In genomic region chr7:49091921-49092320, GRCm38 (mm10) we compare ENCODE assay signal across 20 mouse cellular contexts.
DNase-seq lines count a peak whose midpoint lies in the region; ATAC-seq and TF ChIP-seq lines count a peak whose summit lies in the region.
"Had no signal": no experiment of that assay in that cellular context is flagged by ENCODE, and none has a peak within 500 bp of the region (broad histone marks: within the 10 kb centered on the region; RNA-seq: fewer than 3 reads in every experiment).

No protein-coding gene starts in this region.

- WGBS in cerebellum, adult 2 months: 61% methylated on average over 5 of the region's 5 CpGs
- 64% methylated on average over 5 of the region's 5 CpGs for WGBS in hindbrain, embryonic 10.5 days
- 59% methylated on average over 5 of the region's 5 CpGs for WGBS in hindbrain, embryonic 16.5 days
- WGBS in lung, embryonic 14.5 days: 55% methylated on average over 5 of the region's 5 CpGs
- WGBS in lung, adult 2 months: 61% methylated on average over 5 of the region's 5 CpGs

- no peaks in the 10 kb centered on the region for H3K27me3 ChIP-seq in cerebellum, adult 2 months (ENCODE audit: control insufficient read depth, insufficient read depth, low read length)
- peaks cover 34% of the 10 kb centered on the region for H3K27me3 ChIP-seq in hindbrain, embryonic 10.5 days (ENCODE audit: insufficient read depth, poor library complexity, severe bottlenecking)
- H3K27me3 ChIP-seq in hindbrain, embryonic 16.5 days (replicated peaks; ENCODE audit: control insufficient read depth, insufficient read depth, low read length): no peaks in the 10 kb centered on the region
- H3K27me3 ChIP-seq in lung, embryonic 14.5 days (ENCODE audit: insufficient read depth, low read length): no peaks in the 10 kb centered on the region
- H3K27me3 ChIP-seq: hindbrain, embryonic 15.5 days; neural tube, embryonic 15.5 days; stomach, embryonic 15.5 days had no signal

- TF ChIP-seq POLR2A in cerebellum, adult 2 months (IDR thresholded peaks at IDR 0.05; ENCODE audit: borderline replicate concordance, insufficient read depth, low read length): no peak
- no peak for TF ChIP-seq POLR2A in lung, adult 2 months (IDR thresholded peaks at IDR 0.05; ENCODE audit: borderline replicate concordance, extremely low read depth, low read depth, low read length)

- H3K9me3 ChIP-seq in hindbrain, embryonic 10.5 days: no peaks in the 10 kb centered on the region
- no peaks in the 10 kb centered on the region for H3K9me3 ChIP-seq in hindbrain, embryonic 16.5 days (ENCODE audit: control insufficient read depth, low read length)
- no peaks in the 10 kb centered on the region for H3K9me3 ChIP-seq in lung, embryonic 14.5 days (ENCODE audit: low read depth, low read length)
- H3K9me3 ChIP-seq: hindbrain, embryonic 15.5 days; limb, embryonic 15.5 days; neural tube, embryonic 15.5 days; stomach, embryonic 15.5 days had no signal

- H3K4me1 ChIP-seq in cerebellum, adult 2 months (ENCODE audit: control insufficient read depth, insufficient read depth, low read length): peaks cover 49% of the 10 kb centered on the region
- peaks cover 51% of the 10 kb centered on the region for H3K4me1 ChIP-seq in hindbrain, embryonic 10.5 days (replicated peaks)
- peaks cover 20% of the 10 kb centered on the region for H3K4me1 ChIP-seq in hindbrain, embryonic 16.5 days (ENCODE audit: control insufficient read depth, insufficient read depth, low read depth, low read length)
- no peaks in the 10 kb centered on the region for H3K4me1 ChIP-seq in lung, embryonic 14.5 days (ENCODE audit: insufficient read depth)
- no peaks in the 10 kb centered on the region for H3K4me1 ChIP-seq in lung, adult 2 months (ENCODE audit: control insufficient read depth, insufficient read depth, low read length)
- H3K4me1 ChIP-seq: limb, embryonic 15.5 days; stomach, embryonic 15.5 days had no signal

- no peaks in the 10 kb centered on the region for H3K36me3 ChIP-seq in hindbrain, embryonic 10.5 days
- no peaks in the 10 kb centered on the region for H3K36me3 ChIP-seq in hindbrain, embryonic 16.5 days (ENCODE audit: control insufficient read depth, insufficient read depth, low read length)
- no peaks in the 10 kb centered on the region for H3K36me3 ChIP-seq in lung, embryonic 14.5 days (ENCODE audit: insufficient read depth)
- H3K36me3 ChIP-seq: hindbrain, embryonic 15.5 days; limb, embryonic 15.5 days; neural tube, embryonic 15.5 days; stomach, embryonic 15.5 days had no signal

- TF ChIP-seq CTCF in cerebellum, adult 2 months (IDR thresholded peaks at IDR 0.05; ENCODE audit: borderline replicate concordance, insufficient read depth, low read depth, low read length): peak; percentile 19; the same call in 1 of the 2 replicates
- peak; percentile 32 for TF ChIP-seq CTCF in lung, embryonic 14.5 days (IDR thresholded peaks at IDR 0.05; ENCODE audit: low read depth)
- TF ChIP-seq CTCF in lung, adult 2 months (IDR thresholded peaks at IDR 0.05; ENCODE audit: insufficient read depth, low read length): no peak

- no peak for DNase-seq in cerebellum, adult 2 months
- no peak for DNase-seq in cerebellum, adult 9-11 months
- DNase-seq in hindbrain, embryonic 10.5 days (ENCODE audit: low spot score): no peak
- no peak for DNase-seq in lung, embryonic 14.5 days
- DNase-seq in lung, adult 2 months: no peak
- DNase-seq in retina, embryonic 14.5 days (ENCODE audit: low spot score): peak; percentile 16
- DNase-seq in urinary bladder, postnatal 25 days (ENCODE audit: low spot score): no peak
- DNase-seq: adrenal gland, adult 8-10 months; cerebellum, postnatal 25 days; gastrocnemius, postnatal 10 days; heart, adult 11 months; kidney, adult 18-20 months; kidney, postnatal 10 days; lung, postnatal 36 days; thymus, adult 2 months had no signal

- no peak for ATAC-seq in hindbrain, embryonic 16.5 days
- ATAC-seq in lung, embryonic 14.5 days (ENCODE audit: insufficient read depth): no peak

- H3K27ac ChIP-seq in cerebellum, adult 2 months (ENCODE audit: insufficient read depth, low read length): no peak overlapping the region
- peak overlapping the region; percentile 30 for H3K27ac ChIP-seq in hindbrain, embryonic 10.5 days
- no peak overlapping the region for H3K27ac ChIP-seq in hindbrain, embryonic 16.5 days (ENCODE audit: low read depth, low read length)
- H3K27ac ChIP-seq in lung, embryonic 14.5 days (ENCODE audit: low read depth): no peak overlapping the region
- H3K27ac ChIP-seq: limb, embryonic 15.5 days; neural tube, embryonic 15.5 days; stomach, embryonic 15.5 days had no signal

- no peak overlapping the region for H3K4me2 ChIP-seq in hindbrain, embryonic 16.5 days (ENCODE audit: low read length)
- no peak overlapping the region for H3K4me2 ChIP-seq in lung, embryonic 14.5 days
- H3K4me2 ChIP-seq: hindbrain, embryonic 15.5 days; limb, embryonic 15.5 days; neural tube, embryonic 15.5 days; stomach, embryonic 15.5 days had no signal

- no peak overlapping the region for H3K4me3 ChIP-seq in cerebellum, adult 2 months (replicated peaks; ENCODE audit: insufficient read depth, low read depth, low read length)
- H3K4me3 ChIP-seq in hindbrain, embryonic 10.5 days: no peak overlapping the region
- no peak overlapping the region for H3K4me3 ChIP-seq in hindbrain, embryonic 16.5 days (ENCODE audit: low read length)
- H3K4me3 ChIP-seq in lung, embryonic 14.5 days (ENCODE audit: low read depth, low read length): no peak overlapping the region
- no peak overlapping the region for H3K4me3 ChIP-seq in lung, adult 2 months (replicated peaks; ENCODE audit: extremely low read depth, low read depth, low read length)
- H3K4me3 ChIP-seq: hindbrain, embryonic 15.5 days; limb, embryonic 15.5 days; neural tube, embryonic 15.5 days; stomach, embryonic 15.5 days had no signal

- no peak overlapping the region for H3K9ac ChIP-seq in hindbrain, embryonic 16.5 days (ENCODE audit: low read depth, low read length)
- no peak overlapping the region for H3K9ac ChIP-seq in lung, embryonic 14.5 days
- H3K9ac ChIP-seq: hindbrain, embryonic 15.5 days; limb, embryonic 15.5 days; neural tube, embryonic 15.5 days; stomach, embryonic 15.5 days had no signal
